Mouse (Mus musculus) adrenal gland, adult (tissue): Measurements from ENCODE around the gene Cd180.
A peak's percentile ranks its signal among the peaks of the same experiment; 100 is the strongest.

Experiments used
- DNase-seq, 2 experiments: peaks; one replicate each; pipeline ENCODE4 v3.0.0; 2022 to 2023; ENCODE audit warnings: low spot score in 1 of 2; ENCODE audit not compliant: inconsistent age in 2 of 2

Cd180 gene

GRCm38 (mm10) chr13:102693341-102693801, at the start of gene Cd180:
Gene Cd180, plus strand, starts transcription at chr13:102693558.
- DNase-seq, result peak; percentile 30 to 65

GRCm38 (mm10) chr13:102644344-102644743, 49.0 kb upstream of the Cd180 start:
- no peak for DNase-seq

- DNase-seq, result peak; percentile 61 to 91
Observed at GRCm38 (mm10) chr13:102644789-102645551, 48.4 kb upstream of the Cd180 start.

GRCm38 (mm10) chr13:102646271-102646771, 47.0 kb upstream of the Cd180 start:
- DNase-seq, result peak; percentile 30 to 81

GRCm38 (mm10) chr13:102647511-102647910, 45.8 kb upstream of the Cd180 start:
- DNase-seq, result no peak

- no peak for DNase-seq
Observed at GRCm38 (mm10) chr13:102652303-102652889, 41.0 kb upstream of the Cd180 start.

- DNase-seq, result no peak
Observed at GRCm38 (mm10) chr13:102655071-102655570, 38.2 kb upstream of the Cd180 start.

GRCm38 (mm10) chr13:102656153-102656690, 37.1 kb upstream of the Cd180 start:
- DNase-seq, result no peak

- DNase-seq, result peak in 1 of 2 experiments; percentile 58
Observed at GRCm38 (mm10) chr13:102658223-102658839, 35.0 kb upstream of the Cd180 start.

GRCm38 (mm10) chr13:102664041-102664440, 29.3 kb upstream of the Cd180 start:
- no peak for DNase-seq

GRCm38 (mm10) chr13:102664843-102665587, 28.3 kb upstream of the Cd180 start:
- DNase-seq, result peak; percentile 28 to 66

- DNase-seq, result no peak
Observed at GRCm38 (mm10) chr13:102665588-102666232, 27.6 kb upstream of the Cd180 start.

GRCm38 (mm10) chr13:102666233-102666614, 27.1 kb upstream of the Cd180 start:
- DNase-seq, result no peak

- no peak for DNase-seq
Observed at GRCm38 (mm10) chr13:102666731-102667130, 26.6 kb upstream of the Cd180 start.

GRCm38 (mm10) chr13:102667401-102667800, 26.0 kb upstream of the Cd180 start:
- DNase-seq, result no peak

- no peak for DNase-seq
Observed at GRCm38 (mm10) chr13:102667842-102668241, 25.5 kb upstream of the Cd180 start.

- no peak for DNase-seq
Observed at GRCm38 (mm10) chr13:102668933-102669332, 24.4 kb upstream of the Cd180 start.

- no peak for DNase-seq
Observed at GRCm38 (mm10) chr13:102669522-102670256, 23.7 kb upstream of the Cd180 start.

GRCm38 (mm10) chr13:102670503-102670902, 22.9 kb upstream of the Cd180 start:
- no peak for DNase-seq
